Mouse (Mus musculus) MEL (cell line): ENCODE measurements around the gene Nf1. TPM values are rescaled to one million over a fixed set of nuclear protein-coding genes. Genes with fewer than 3 reads are reported as not detected.

ENCODE experiments used
- DNase-seq: peaks from one replicate; pipeline ENCODE4 v3.0.0; 2011; ENCODE audit warnings: low read depth, low spot score
- H3K27ac ChIP-seq: 2 replicates; pipeline ENCODE4 v1.5.1; 2012; ENCODE audit warnings: low read depth, mild to moderate bottlenecking, control low read depth, low read length, moderate library complexity; ENCODE audit not compliant: control insufficient read depth
- H3K27me3 ChIP-seq, 2 experiments: fragments of 150-350 bp in 1 of 2; sonication (generic) in 1 of 2; 2 replicates each; pipeline ENCODE4 v1.6.1; 2012; ENCODE audit warnings: low read length in 2 of 2, mild to moderate bottlenecking in 2 of 2, improper control_type of control experiment in 1 of 2, moderate library complexity in 1 of 2; ENCODE audit not compliant: insufficient read depth in 2 of 2, control insufficient read depth in 1 of 2
- H3K36me3 ChIP-seq, 2 experiments: 2 replicates each; pipeline ENCODE4 v1.6.1; 2012 to 2014; ENCODE audit warnings: low read length in 2 of 2, improper control_type of control experiment in 1 of 2, inconsistent platforms in 1 of 2, mild to moderate bottlenecking in 1 of 2; ENCODE audit not compliant: insufficient read depth in 2 of 2, control insufficient read depth in 1 of 2
- H3K4me1 ChIP-seq, 2 experiments: fragments of 150-350 bp in 1 of 2; sonication (generic) in 1 of 2; 2 replicates each; pipeline ENCODE4 v1.6.1; 2012; ENCODE audit warnings: low read length in 2 of 2, improper control_type of control experiment in 1 of 2, mild to moderate bottlenecking in 1 of 2; ENCODE audit not compliant: insufficient read depth in 2 of 2, control insufficient read depth in 1 of 2
- H3K4me3 ChIP-seq, 2 experiments: fragments of 150-350 bp in 1 of 2; sonication (generic) in 1 of 2; 2 replicates each; pipeline ENCODE4 v1.5.1; 2012; ENCODE audit warnings: low read depth in 2 of 2, low read length in 2 of 2, mild to moderate bottlenecking in 2 of 2, moderate library complexity in 2 of 2, control low read depth in 1 of 2, improper control_type of control experiment in 1 of 2; ENCODE audit not compliant: control insufficient read depth in 1 of 2, insufficient read depth in 1 of 2
- H3K79me2 ChIP-seq: 2 replicates; pipeline ENCODE4 v1.6.1; 2012; ENCODE audit warnings: mild to moderate bottlenecking, low read length, moderate library complexity; ENCODE audit not compliant: control insufficient read depth, poor library complexity, insufficient read depth
- H3K9ac ChIP-seq: 2 replicates; pipeline ENCODE4 v1.6.1; 2012; ENCODE audit warnings: low read depth, mild to moderate bottlenecking, control low read depth, low read length, moderate library complexity; ENCODE audit not compliant: control insufficient read depth, poor library complexity, severe bottlenecking
- H3K9me3 ChIP-seq: fragments of 150-350 bp; sonication (generic); replicated peaks from 2 replicates; pipeline ENCODE4 v1.6.1; 2012; ENCODE audit warnings: mild to moderate bottlenecking, low read length, improper control_type of control experiment, moderate library complexity; ENCODE audit not compliant: insufficient read depth
- CHD1 ChIP-seq: IDR thresholded peaks from 2 replicates; pipeline ENCODE4 v1.6.1; 2012; ENCODE audit warnings: low read depth, mild to moderate bottlenecking, inconsistent platforms, low read length, improper control_type of control experiment
- EP300 ChIP-seq, 2 experiments: IDR thresholded peaks; 2 replicates each; pipeline ENCODE4 v1.6.1; 2011; ENCODE audit warnings: improper control_type of control experiment in 2 of 2, low read length in 2 of 2, low read depth in 1 of 2, mild to moderate bottlenecking in 1 of 2
- ETS1 ChIP-seq: IDR thresholded peaks from 2 replicates; pipeline ENCODE4 v1.6.1; 2012; ENCODE audit warnings: low read depth, mild to moderate bottlenecking, inconsistent platforms, low read length, improper control_type of control experiment, moderate library complexity
- GABPA ChIP-seq: IDR thresholded peaks from 2 replicates; pipeline ENCODE4 v1.6.1; 2012; ENCODE audit warnings: low read depth, mild to moderate bottlenecking, inconsistent platforms, low read length, improper control_type of control experiment, moderate library complexity
- GATA1 ChIP-seq: IDR thresholded peaks from 2 replicates; pipeline ENCODE4 v1.6.1; 2011; ENCODE audit warnings: low read depth, low read length, improper control_type of control experiment
- HCFC1 ChIP-seq: IDR thresholded peaks from 2 replicates; pipeline ENCODE4 v1.6.1; 2012; ENCODE audit warnings: low read depth, mild to moderate bottlenecking, inconsistent platforms, low read length, improper control_type of control experiment, moderate library complexity
- MEF2A ChIP-seq: IDR thresholded peaks from 2 replicates; pipeline ENCODE4 v1.6.1; 2014; ENCODE audit warnings: low read depth, mild to moderate bottlenecking, inconsistent platforms, low read length, improper control_type of control experiment; ENCODE audit not compliant: poor library complexity, insufficient replicate concordance, severe bottlenecking; ENCODE audit errors: extremely low read depth
- MXI1 ChIP-seq: IDR thresholded peaks from 2 replicates; pipeline ENCODE4 v1.6.1; 2011; ENCODE audit warnings: mild to moderate bottlenecking, low read depth, low read length, improper control_type of control experiment
- MYB ChIP-seq: IDR thresholded peaks from 2 replicates; pipeline ENCODE4 v1.6.1; 2011; ENCODE audit warnings: mild to moderate bottlenecking, low read depth, low read length, improper control_type of control experiment
- NRF1 ChIP-seq: IDR thresholded peaks from 2 replicates; pipeline ENCODE4 v1.6.1; 2014; ENCODE audit warnings: low read depth, mild to moderate bottlenecking, inconsistent platforms, low read length, improper control_type of control experiment, moderate library complexity; ENCODE audit not compliant: poor library complexity, insufficient read depth, severe bottlenecking
- POLR2A ChIP-seq, 2 experiments: IDR thresholded peaks; 2 replicates each; pipeline ENCODE4 v1.6.1; 2011 to 2012; ENCODE audit warnings: low read length in 2 of 2, mild to moderate bottlenecking in 2 of 2, control low read depth in 1 of 2, improper control_type of control experiment in 1 of 2, low read depth in 1 of 2, moderate library complexity in 1 of 2; ENCODE audit not compliant: control insufficient read depth in 1 of 2, insufficient read depth in 1 of 2, poor library complexity in 1 of 2
- RAD21 ChIP-seq: IDR thresholded peaks from 2 replicates; pipeline ENCODE4 v1.6.1; 2011; ENCODE audit warnings: mild to moderate bottlenecking, low read depth, low read length, improper control_type of control experiment
- RCOR1 ChIP-seq: IDR thresholded peaks from 2 replicates; pipeline ENCODE4 v1.6.1; 2012; ENCODE audit warnings: low read depth, mild to moderate bottlenecking, inconsistent platforms, low read length, improper control_type of control experiment
- UBTF ChIP-seq: IDR thresholded peaks from 2 replicates; pipeline ENCODE4 v1.6.1; 2012; ENCODE audit warnings: low read depth, mild to moderate bottlenecking, inconsistent platforms, low read length, improper control_type of control experiment, moderate library complexity, borderline replicate concordance; ENCODE audit not compliant: insufficient read depth
- USF2 ChIP-seq, 2 experiments: IDR thresholded peaks; 2 replicates each; pipeline ENCODE4 v1.6.1; 2011 to 2012; ENCODE audit warnings: improper control_type of control experiment in 2 of 2, low read length in 2 of 2, borderline replicate concordance in 1 of 2, inconsistent platforms in 1 of 2, low read depth in 1 of 2, mild to moderate bottlenecking in 1 of 2; ENCODE audit not compliant: insufficient read depth in 1 of 2
- ZMIZ1 ChIP-seq: IDR thresholded peaks from 2 replicates; pipeline ENCODE4 v1.6.1; 2012; ENCODE audit warnings: low read depth, mild to moderate bottlenecking, inconsistent platforms, low read length, improper control_type of control experiment, moderate library complexity
- polyA plus RNA-seq, 2 experiments: library from polyadenylated mRNA; stranded (reverse) in 1 of 2; unstranded in 1 of 2; fragments of >175 nt in 1 of 2; fragments of >200 nt in 1 of 2; gene quantifications; 2 replicates each; pipeline versions ENCODE4 v1.2.1 to v1.2.4; 2012; ENCODE audit warnings: low replicate concordance in 2 of 2, low read depth in 1 of 2; ENCODE audit not compliant: insufficient read length in 2 of 2, insufficient read depth in 1 of 2, missing spikeins in 1 of 2
- total RNA-seq: library from RNA; depleted of rRNA; stranded (reverse); fragments of 300-350 nt; gene quantifications from 2 replicates; pipeline ENCODE4 v1.2.3, GENCODE M21; 2012

The Nf1 gene
- total and polyA plus RNA-seq, 3 experiments: 13.2 to 108 (median 20.3) TPM

GRCm38 (mm10) chr11:79613711-79614110, 274.2 kb downstream of the Nf1 start:
- Histone ChIP-seq H3K79me2 (no peaks in the 10 kb centered on the region), H3K9ac (no peak overlapping the region), H3K4me3 (no peak overlapping the region), H3K4me1 (peaks cover 0 to 6% of the 10 kb centered on the region in 2 experiments; a peak in 2 of 4 replicates), H3K36me3 (peaks cover 0 to 7% of the 10 kb centered on the region in 2 experiments; a peak in 2 of 4 replicates), H3K9me3 (no peaks in the 10 kb centered on the region), H3K27ac (no peak overlapping the region), H3K27me3 (no peaks in the 10 kb centered on the region)
- peak; percentile 65 for DNase-seq
- no peak for TF ChIP-seq USF2 (IDR thresholded peaks at IDR 0.05; ENCODE audit: borderline replicate concordance in 1 of 2, insufficient read depth in 1 of 2, low read depth in 1 of 2, low read length in 2 of 2)
- no peak for TF ChIP-seq UBTF
- TF ChIP-seq ETS1: no peak
- TF ChIP-seq ZMIZ1: no peak
- TF ChIP-seq HCFC1: no peak
- TF ChIP-seq MEF2A: no peak
- no peak for TF ChIP-seq MXI1
- no peak for TF ChIP-seq MYB
- TF ChIP-seq POLR2A (IDR thresholded peaks at IDR 0.05; ENCODE audit: control insufficient read depth in 1 of 2, insufficient read depth in 1 of 2, low read depth in 1 of 2, low read length in 2 of 2, poor library complexity in 1 of 2): no peak
- no peak for TF ChIP-seq RAD21

GRCm38 (mm10) chr11:79614880-79615279, 275.4 kb downstream of the Nf1 start:
- Histone ChIP-seq H3K9me3 (no peaks in the 10 kb centered on the region), H3K27me3 (no peaks in the 10 kb centered on the region), H3K36me3 (peaks cover 0 to 7% of the 10 kb centered on the region in 2 experiments; a peak in 2 of 4 replicates), H3K9ac (no peak overlapping the region), H3K79me2 (no peaks in the 10 kb centered on the region), H3K4me1 (peaks cover 0 to 6% of the 10 kb centered on the region in 2 experiments; a peak in 2 of 4 replicates), H3K27ac (no peak overlapping the region), H3K4me3 (no peak overlapping the region)
- TF ChIP-seq EP300 (IDR thresholded peaks at IDR 0.05; ENCODE audit: low read depth in 1 of 2, low read length in 2 of 2) (no peak), UBTF (no peak), NRF1 (no peak), GABPA (no peak), RCOR1 (no peak), CHD1 (no peak), HCFC1 (no peak), GATA1 (no peak)
- DNase-seq: no peak
